In the genomic region with DNA sequence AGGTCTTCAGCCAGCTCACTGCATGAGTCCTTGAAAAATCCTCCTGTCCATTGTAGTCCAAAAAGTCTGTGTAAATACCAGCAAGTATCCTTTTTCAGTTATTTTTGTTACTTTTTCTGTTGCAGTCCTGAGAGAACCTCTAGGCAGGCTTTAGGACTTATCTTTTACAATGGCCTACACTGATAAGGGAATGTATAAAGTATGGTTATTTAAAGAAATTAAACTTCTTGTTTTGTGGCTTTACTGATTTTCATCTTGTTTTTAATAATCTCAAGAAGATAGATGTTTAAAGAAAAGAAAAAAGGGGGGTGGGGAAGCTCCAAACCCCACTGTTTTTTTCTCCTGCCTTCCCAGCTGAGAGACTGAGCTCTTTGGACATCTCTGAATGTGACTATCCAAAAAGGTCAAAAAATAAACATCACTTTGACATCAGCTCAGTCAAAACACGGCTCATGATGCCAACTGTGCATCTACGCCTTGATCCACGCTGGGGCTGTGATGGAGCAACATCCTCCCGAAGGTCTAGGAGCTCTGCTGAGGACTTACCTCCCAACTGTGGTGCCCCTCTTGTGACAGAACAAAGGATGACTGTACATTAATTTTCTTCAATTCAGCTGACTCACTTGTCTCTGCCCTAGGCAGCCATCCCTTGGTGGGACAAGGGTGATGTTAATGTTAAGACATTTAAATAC, we compare ENCODE assay signal across 19 mouse cellular contexts. TPM values are rescaled to one million over a fixed set of nuclear protein-coding genes. Genes with fewer than 3 reads are reported as not detected.
A peak's percentile ranks its signal among the peaks of the same experiment; 100 is the strongest.
DNase-seq lines count a peak whose midpoint lies in the region; ATAC-seq and TF ChIP-seq lines count a peak whose summit lies in the region.
"Had no signal": no experiment of that assay in that cellular context is flagged by ENCODE, and none has a peak within 500 bp of the region (broad histone marks: within the 10 kb centered on the region; RNA-seq: fewer than 3 reads in every experiment).

No protein-coding gene starts in this region.

- 67% methylated on average over 4 of the region's 4 CpGs for WGBS in lung, adult 2 months

- DNase-seq in heart, adult 11 months: peak; percentile 25
- DNase-seq in heart, adult 9 months (ENCODE audit: low spot score in 2 of 2): no peak
- peak; percentile 2 for DNase-seq in lung, adult 2 months
- DNase-seq in lung, postnatal 14 days: no peak
- no peak for DNase-seq in thymus, postnatal 14 days
- DNase-seq: adrenal gland, adult 8-10 months; gastrocnemius, postnatal 14 days had no signal

- H3K4me1 ChIP-seq in lung, adult 2 months (ENCODE audit: control insufficient read depth, insufficient read depth, low read length): no peaks in the 10 kb centered on the region
- H3K4me1 ChIP-seq: embryonic facial prominence, embryonic 12.5 days; embryonic facial prominence, embryonic 15.5 days; forebrain, embryonic 13.5 days; heart, embryonic 12.5 days; heart, embryonic 15.5 days; hindbrain, embryonic 10.5 days; hindbrain, embryonic 13.5 days had no signal

- TF ChIP-seq POLR2A in lung, adult 2 months (IDR thresholded peaks at IDR 0.05; ENCODE audit: borderline replicate concordance, extremely low read depth, low read depth, low read length): no peak

- no peak for TF ChIP-seq CTCF in lung, adult 2 months (IDR thresholded peaks at IDR 0.05; ENCODE audit: insufficient read depth, low read length)

- H3K4me3 ChIP-seq in lung, adult 2 months (replicated peaks; ENCODE audit: extremely low read depth, low read depth, low read length): no peak overlapping the region
- H3K4me3 ChIP-seq: embryonic facial prominence, embryonic 12.5 days; embryonic facial prominence, embryonic 15.5 days; forebrain, embryonic 13.5 days; heart, embryonic 12.5 days; heart, embryonic 15.5 days; hindbrain, embryonic 10.5 days; hindbrain, embryonic 13.5 days had no signal

- ATAC-seq in granulocyte monocyte progenitor cell, adult 5-6 weeks (replicated peaks; ENCODE audit: poor library complexity, severe bottlenecking): peak; percentile 80
- ATAC-seq in cerebellum, adult (ENCODE audit: insufficient number of reproducible peaks, low FRiP score, low TSS enrichment): no peak
- ATAC-seq: activated CD4-positive, CD25-positive, alpha-beta regulatory T cell, adult 4 months; CD4-positive, CD25-positive, alpha-beta regulatory T cell, adult 4 months; intestine, postnatal 0 days had no signal

RNA-seq across cellular contexts. Expression of gene Manf, which starts 11.5 kb away (rescaled TPM):
- polyA plus RNA-seq in lung, adult 2 months (2012; rRNA removed): 13.8 and 15.2 TPM in 2 replicates
- 393 and 480 TPM in 2 replicates for total RNA-seq in granulocyte monocyte progenitor cell, adult 5-6 weeks (2014; fragmentation: Nextera tagmentation)
- total RNA-seq in granulocyte monocyte progenitor cell, adult 5-6 weeks (2017): 457 and 526 TPM in 2 replicates

RNA-seq across cellular contexts. Expression of gene Rbm15b, which starts 16.0 kb away (rescaled TPM):
- 13.2 and 13.6 TPM in 2 replicates for polyA plus RNA-seq in lung, adult 2 months (2012; rRNA removed)
- total RNA-seq in granulocyte monocyte progenitor cell, adult 5-6 weeks (2014; fragmentation: Nextera tagmentation): 19.3 and 30.3 TPM in 2 replicates
- total RNA-seq in granulocyte monocyte progenitor cell, adult 5-6 weeks (2017): 23.2 and 48.3 TPM in 2 replicates

Comparison
In these comparisons a context has a peak if more than half of its experiments do, and no peak if none do; other contexts are left out.
1. DNase-seq: peak in heart, adult 11 months (single experiment) and lung, adult 2 months (single experiment); none in heart, adult 9 months (0 of 2), lung, postnatal 14 days (single experiment) and thymus, postnatal 14 days (single experiment).